Mouse (Mus musculus) mesoderm, embryonic 11.5 days (tissue): ENCODE measurements around the gene Sh3bgrl3.

Experiments used
- DNase-seq: peaks from one replicate; pipeline ENCODE4 v3.0.0-alpha.2; 2012; ENCODE audit warnings: low read depth, low spot score

Gene Sh3bgrl3

GRCm38 (mm10) chr4:134080674-134081073, 47.9 kb downstream of the Sh3bgrl3 start:
- no peak for DNase-seq

- DNase-seq = peak; percentile 73
These were observed 49.9 kb downstream of the Sh3bgrl3 start for GRCm38 (mm10) chr4:134078694-134079093.
